Mouse (Mus musculus) kidney, postnatal 10 days (tissue): ENCODE measurements at regions not wholly inside any gene's neighbourhood (a gene's known extent, or its start where the extent isn't known, plus 50 kb on each side); places are given as distances from the start of the nearest gene placed in this dataset.

Experiments used
- DNase-seq: peaks from one replicate; pipeline ENCODE4 v3.0.0; 2021; ENCODE audit warnings: mixed read lengths

DNA sequence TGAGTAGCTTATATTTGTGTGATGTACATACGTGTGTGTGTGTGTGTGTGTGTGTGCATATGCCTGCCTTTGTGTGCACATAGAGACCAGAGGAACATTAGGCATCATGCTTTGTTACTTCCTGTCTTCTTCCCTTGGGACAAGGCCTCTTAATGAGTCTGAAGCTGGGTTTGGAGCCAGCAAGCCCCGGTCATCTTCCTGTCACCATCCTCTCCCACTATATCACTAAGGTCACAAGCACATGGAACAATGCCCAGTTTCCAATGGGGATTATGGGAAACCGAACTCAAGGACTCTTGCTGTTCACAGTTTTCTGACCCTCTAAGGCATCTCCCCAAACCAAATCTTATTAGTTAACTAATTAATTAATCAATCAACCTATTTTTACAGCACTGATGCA is 60.7 kb upstream of the Map4k3 start:
- peak; percentile 66 for DNase-seq

DNA sequence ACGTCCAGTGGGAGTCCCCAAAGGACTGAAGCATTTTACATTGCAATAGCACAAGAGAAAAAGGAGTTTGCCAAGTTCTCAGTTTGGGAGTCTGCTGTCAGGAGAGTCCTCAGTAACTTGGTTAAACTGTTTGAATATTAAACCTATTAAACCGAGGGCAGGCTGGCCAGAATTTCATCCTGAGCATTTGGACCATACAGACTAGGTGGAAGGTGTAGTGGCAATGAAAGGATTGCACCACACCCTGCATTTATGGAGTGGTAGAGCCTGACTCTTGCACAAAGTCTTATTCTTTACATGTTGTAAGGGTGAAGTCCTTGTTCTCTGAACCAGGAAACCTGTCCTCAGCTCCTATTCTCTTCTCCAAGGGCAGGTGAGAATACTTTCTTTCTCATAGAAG is 58.6 kb upstream of the Map4k3 start:
- DNase-seq, result peak; percentile 48

DNA sequence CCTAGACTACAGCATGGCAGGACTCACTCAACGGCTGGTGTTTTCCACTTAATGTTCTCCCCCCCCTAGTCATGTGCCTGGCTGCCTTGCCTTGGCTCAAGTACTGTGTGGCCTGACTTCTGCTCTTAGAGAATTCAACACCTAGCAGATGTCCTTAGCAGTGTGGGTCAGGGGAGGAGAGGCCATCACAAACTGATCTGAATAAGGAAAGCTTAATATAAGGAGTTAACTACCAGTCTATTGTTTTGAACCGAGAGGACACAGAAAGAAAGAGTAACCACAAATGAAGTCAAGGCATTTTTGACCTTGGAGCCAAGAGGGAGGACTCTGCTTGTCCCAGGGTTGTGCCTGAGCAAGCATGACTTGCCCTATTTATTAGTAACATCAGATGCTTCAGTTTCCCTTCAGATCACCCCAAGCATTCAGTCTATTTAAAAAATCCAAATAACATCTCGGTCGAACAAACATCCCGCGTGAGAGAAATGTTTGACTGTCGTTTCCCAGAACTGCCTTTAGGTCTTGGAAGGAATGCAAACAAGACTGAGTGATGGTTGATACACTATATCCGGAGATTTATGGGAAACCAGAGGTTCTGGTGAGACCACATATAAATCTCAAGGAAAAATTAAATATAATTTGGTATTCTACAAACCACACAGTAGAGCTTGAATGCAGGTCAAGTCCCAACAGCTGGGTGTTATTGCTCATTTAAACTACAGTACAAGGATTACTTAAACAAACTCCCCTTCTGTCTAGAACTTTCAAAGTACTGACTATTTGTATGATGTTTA is 58.0 kb upstream of the Map4k3 start:
- DNase-seq, result peak; percentile 25

DNA sequence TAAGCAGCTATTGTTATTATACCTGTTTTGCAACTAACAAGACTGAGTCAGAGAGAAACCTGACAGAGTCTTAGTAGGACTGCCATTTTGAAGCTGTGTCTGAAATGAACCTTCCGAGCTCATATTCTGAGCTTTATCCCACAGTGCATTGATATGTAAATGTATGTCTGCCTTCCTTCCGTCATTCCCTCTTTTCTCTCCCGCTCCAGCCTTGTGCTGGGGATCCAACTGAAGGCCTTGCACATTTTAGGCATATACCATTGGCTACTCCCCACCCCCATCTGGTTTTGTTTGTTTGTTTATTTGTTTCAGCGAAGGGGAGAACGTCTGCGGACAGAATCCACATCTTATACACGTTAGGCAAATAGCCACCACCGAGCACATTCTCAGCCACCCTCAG is 57.2 kb upstream of the Map4k3 start:
- DNase-seq, result no peak

DNA sequence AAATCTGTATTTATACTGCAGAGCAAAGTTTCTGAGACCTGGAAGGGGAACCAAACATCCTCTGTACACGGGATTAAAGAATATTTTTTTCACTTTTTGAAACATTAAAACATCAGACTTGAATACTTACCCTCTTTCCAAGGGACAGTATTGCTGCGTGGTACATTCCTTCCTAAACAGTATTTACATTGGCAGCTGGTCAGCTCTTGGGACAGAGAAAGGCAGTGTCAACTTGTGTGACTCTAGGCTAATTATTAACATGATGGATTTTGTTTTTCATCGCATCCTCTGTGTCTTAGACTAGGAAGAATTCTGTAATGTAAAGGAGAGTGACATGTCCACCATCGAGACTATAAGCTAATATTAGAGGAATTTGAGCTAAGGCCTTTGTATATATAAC is 56.8 kb upstream of the Map4k3 start:
- no peak for DNase-seq

DNA sequence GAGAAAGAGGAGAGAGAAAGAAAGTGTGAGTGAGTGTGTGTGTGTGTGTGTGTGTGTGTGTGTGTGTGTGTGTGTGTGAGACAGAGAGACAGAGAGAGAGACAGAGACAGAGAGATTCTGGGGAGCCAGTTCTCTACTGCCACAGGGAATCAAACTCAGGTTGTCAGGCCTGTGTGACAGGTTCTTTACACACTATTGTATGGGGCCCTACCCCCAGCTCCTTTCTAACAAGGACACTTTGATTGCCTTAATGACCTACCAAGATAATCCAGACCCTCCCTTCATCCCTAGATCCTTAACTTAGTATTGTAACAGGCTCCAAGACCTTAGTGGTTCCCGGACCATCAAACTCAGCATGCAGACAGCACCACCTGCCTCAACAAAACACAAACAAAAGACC is 53.9 kb upstream of the Map4k3 start:
- no peak for DNase-seq

DNA sequence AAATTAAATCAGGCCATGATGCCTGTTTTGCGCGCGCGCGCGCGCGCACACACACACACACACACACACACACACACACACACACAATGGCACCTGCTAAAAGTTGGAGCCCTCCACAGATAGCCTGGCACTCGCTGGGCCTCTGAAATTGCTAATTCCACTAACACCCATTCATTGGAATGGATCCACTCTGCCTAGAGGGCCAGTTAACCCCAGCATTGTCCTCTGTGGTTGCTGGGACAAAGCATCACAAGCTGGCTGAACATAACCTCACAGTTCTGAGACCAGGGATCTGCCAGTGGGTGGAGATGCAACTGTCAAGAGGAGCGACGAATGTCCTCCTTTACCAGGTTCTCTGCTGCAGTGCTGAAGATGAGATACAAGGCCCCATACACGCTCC is 53.3 kb upstream of the Map4k3 start:
- no peak for DNase-seq

DNA sequence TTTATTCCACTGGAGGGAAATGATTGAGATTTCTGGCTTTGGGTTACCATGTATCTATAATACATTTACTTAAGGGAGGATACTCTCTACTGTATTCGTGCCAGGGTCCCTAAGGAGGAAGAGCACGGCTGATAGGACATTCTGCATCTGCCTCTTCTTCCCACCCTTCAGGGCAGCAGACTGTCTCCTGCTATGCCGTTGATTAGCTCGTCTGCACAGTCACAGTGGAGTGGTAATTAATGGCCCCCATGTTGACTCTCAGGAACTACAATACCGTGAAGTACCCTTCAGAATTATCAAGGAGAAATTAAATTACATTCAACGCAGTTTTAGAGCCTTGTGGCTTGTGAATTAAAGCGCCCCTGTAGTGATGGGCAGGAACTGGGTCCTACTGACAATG is 52.0 kb upstream of the Map4k3 start:
- no peak for DNase-seq

DNA sequence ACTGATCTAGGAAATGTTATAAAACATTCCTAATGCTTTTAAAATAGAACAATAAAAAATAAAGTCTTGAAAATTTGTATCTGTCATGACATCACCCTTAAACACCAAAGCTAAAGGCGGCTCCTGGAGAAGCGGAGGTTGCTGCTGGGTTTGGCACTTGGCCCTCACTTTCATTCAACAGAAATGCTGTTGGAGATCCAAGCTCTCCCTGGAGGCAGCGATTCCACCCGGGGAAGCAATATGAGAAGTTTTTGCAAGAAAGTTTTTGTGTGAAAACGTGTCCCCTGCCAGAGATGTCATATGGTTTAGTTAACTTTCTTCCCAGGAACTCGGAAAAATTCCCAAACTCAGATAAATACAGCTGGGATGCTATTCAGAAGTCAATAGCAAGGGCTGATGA is 51.5 kb upstream of the Map4k3 start:
- peak; percentile 36 for DNase-seq
